Mouse (Mus musculus): Measurements from ENCODE around the gene Rps6kb2. TPM values are rescaled to one million over a fixed set of nuclear protein-coding genes. Genes with fewer than 3 reads are reported as not detected.

Rps6kb2 gene
- polyA plus RNA-seq, 1 experiment from 2014 or later: 57.0 TPM

DNA sequence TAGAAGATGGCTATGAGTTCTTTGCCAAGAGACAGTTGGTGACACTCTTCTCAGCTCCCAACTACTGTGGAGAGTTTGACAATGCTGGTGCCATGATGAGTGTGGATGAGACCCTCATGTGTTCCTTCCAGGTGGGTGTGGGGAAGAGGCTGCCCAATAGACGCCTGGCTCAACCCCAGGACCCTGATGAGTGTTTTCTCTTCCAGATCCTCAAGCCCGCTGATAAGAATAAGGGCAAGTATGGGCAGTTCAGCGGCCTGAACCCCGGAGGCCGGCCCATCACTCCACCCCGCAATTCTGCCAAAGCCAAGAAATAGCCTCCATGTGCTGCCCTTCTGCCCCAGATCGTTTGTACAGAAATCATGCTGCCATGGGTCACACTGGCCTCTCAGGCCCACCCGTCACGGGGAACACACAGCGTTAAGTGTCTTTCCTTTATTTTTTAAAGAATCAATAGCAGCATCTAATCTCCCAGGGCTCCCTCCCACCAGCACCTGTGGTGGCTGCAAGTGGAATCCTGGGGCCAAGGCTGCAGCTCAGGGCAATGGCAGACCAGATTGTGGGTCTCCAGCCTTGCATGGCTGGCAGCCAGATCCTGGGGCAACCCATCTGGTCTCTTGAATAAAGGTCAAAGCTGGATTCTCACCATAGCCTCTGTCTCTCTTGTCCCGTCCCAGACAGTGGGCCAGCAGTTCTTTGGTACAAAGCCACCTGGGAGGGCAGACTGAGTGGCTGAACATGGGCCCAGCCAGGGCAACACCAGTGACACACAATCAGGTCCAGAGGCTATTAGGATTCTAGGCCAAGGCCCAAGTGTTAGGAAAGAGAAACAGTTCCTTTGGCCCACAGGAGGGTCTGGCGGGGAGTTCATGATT lies 31.9 kb upstream of the Rps6kb2 start:
- Histone ChIP-seq H3K4me1 (peaks cover 60% of the 10 kb centered on the region), H3K27ac (no peak overlapping the region), H3K4me3 (peak overlapping the region; percentile 12; the same call in 1 of the 2 replicates), H3K9me3 (no peaks in the 10 kb centered on the region), H3K27me3 (ENCODE audit: insufficient read depth, poor library complexity, severe bottlenecking) (no peaks in the 10 kb centered on the region), H3K36me3 (peaks cover 68% of the 10 kb centered on the region)
- no peak for DNase-seq (ENCODE audit: low spot score)
- 77% methylated on average over 12 of the region's 12 CpGs for WGBS

DNA sequence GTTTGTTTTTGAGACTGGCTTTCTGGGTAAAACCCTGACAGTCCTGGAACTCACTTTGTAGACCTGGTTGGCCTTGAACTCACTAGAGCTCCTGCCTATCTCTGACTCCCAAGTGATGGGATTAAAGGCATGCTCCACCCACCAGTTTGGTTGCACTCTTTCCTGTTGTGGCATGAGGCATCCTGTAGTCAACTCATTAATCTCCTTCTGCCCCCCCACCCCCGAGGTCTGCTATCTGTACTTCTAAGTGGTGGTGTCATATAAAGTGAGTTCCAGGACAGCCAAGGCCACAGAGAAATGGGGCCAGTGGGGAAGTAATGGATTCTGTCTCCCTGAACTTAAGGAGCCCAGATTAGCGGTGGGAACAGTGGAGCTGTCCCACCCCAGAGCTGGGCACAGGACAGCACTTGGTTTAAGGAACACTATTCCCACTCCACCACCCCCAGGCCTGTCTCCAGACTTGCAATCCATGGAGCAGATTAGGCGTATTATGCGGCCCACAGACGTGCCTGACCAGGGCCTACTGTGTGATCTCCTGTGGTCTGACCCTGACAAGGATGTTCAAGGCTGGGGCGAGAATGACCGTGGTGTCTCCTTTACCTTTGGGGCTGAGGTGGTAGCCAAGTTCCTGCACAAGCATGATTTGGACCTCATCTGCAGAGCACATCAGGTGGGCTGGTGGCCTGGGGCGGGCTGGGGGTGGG lies 31.0 kb upstream of the Rps6kb2 start:
- Histone ChIP-seq H3K27me3 (ENCODE audit: insufficient read depth, poor library complexity, severe bottlenecking) (0 out of 2 replicates have a peak, but pooled peaks cover 1% of the 10 kb centered on the region), H3K9me3 (no peaks in the 10 kb centered on the region), H3K36me3 (peaks cover 60% of the 10 kb centered on the region), H3K4me3 (peak overlapping the region; percentile 83), H3K4me1 (peaks cover 54% of the 10 kb centered on the region), H3K27ac (no peak overlapping the region; the same call in 1 of the 2 replicates)
- WGBS: 77% methylated on average over 8 of the region's 8 CpGs
- no peak for DNase-seq (ENCODE audit: low spot score)

DNA sequence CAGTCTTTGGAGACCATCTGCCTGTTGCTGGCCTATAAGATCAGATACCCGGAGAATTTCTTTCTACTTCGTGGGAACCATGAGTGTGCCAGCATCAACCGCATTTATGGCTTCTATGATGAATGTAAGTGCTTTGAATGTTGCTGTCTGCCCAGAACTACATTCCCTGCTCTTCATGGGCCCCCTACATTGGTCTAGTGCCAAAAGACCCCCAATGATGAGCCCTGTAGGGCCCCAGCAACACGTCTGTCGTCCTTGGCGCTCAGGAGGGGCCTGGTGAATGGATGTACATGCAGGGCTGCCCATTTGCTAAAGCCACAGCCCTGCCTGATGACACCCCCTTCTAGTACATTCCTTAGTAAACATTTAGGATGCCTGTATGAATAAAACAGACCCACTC lies 30.0 kb upstream of the Rps6kb2 start:
- H3K4me1 ChIP-seq: peaks cover 50% of the 10 kb centered on the region
- 67% methylated on average over 6 of the region's 6 CpGs for WGBS
- peak overlapping the region; percentile 99 for H3K27ac ChIP-seq

DNA sequence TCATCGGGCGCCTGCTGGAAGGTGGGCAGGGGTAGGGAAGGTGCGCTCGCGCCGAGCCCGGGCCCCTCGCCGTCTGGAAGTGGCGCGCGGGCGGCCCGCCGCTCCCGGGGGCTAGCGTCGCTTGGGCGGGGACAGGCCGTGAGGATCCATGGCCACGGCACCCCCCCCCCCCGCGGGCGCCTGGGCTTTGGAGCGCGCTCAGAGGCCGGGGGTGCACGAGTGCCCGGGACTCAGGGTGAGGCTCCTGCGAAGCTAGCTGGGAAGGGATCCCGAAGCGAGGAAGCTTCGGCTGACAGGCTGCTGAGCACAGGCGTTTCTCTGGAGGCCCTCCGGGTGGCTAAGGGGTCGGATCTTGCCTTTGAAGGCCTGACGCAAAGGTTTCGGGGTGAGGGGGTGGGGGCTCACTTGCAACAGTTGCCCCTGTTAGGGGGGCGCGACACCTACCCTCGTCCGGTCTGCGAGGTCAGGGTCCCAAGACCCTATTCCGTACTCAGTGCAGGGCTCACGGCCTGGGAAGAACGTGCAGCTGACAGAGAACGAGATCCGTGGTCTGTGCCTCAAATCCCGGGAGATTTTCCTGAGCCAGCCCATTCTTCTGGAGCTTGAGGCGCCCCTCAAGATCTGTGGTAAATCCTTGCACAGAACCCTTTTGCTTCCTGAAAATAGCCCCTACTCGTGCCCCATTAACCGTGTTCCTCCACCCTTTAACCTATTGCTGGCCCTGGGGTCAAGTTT lies 29.3 kb upstream of the Rps6kb2 start:
- no peak for DNase-seq (ENCODE audit: low spot score)
- Histone ChIP-seq H3K27me3 (ENCODE audit: insufficient read depth, poor library complexity, severe bottlenecking) (0 out of 2 replicates have a peak, but pooled peaks cover 3% of the 10 kb centered on the region), H3K36me3 (peaks cover 43% of the 10 kb centered on the region), H3K4me1 (peaks cover 57% of the 10 kb centered on the region), H3K27ac (peak overlapping the region; percentile 99), H3K9me3 (no peaks in the 10 kb centered on the region), H3K4me3 (peak overlapping the region; percentile 83)
- WGBS: 1% methylated on average over 52 of the region's 52 CpGs

More for the DNA sequence above, 30.0 kb upstream of the Rps6kb2 start:
- Histone ChIP-seq H3K27me3 (ENCODE audit: insufficient read depth, poor library complexity, severe bottlenecking) (0 out of 2 replicates have a peak, but pooled peaks cover 3% of the 10 kb centered on the region), H3K9me3 (no peaks in the 10 kb centered on the region), H3K4me3 (peak overlapping the region; percentile 83), H3K36me3 (peaks cover 50% of the 10 kb centered on the region)
- DNase-seq (ENCODE audit: low spot score): no peak

DNA sequence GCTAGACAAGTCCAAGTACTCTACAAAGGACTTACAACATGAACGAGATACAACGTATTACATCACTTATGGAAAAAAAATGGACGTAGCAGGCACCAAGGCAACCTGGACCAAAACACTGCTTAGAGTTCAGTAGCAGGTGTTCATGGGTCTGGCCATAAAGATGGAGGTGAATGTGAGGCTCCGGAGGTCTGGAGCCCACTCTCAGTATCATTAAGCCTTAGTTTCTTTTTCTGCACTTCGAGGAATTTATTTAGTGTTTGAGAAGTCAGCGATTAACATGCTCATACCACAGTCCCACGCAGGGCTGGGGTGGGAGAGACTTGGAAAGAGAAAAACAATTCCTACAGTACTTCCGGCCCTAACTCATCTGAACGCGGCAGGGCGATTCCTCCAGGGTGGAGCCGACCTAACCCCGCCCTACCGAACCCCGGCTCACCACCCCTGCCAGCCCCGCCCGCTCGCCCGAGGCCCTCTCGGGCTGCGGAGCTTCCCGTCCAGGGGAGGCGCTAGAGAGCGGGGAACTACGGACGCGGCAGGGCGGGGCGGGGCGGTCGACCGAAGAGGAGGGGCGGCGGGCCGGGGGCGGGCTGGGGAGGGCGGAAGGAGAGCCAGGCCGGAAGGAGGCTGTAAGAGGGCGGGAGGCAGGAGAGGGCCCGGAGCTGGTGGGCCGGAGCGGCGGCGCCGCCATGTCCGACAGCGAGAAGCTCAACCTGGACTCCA lies 28.5 kb upstream of the Rps6kb2 start, which contains the start of gene Ppp1ca:
Gene Ppp1ca (plus strand): TSS at position 538 of the 723 bp plus-strand sequence.
- 0 out of 2 replicates have a peak, but pooled peaks cover 3% of the 10 kb centered on the region for H3K27me3 ChIP-seq (ENCODE audit: insufficient read depth, poor library complexity, severe bottlenecking)
- peaks cover 36% of the 10 kb centered on the region for H3K36me3 ChIP-seq
- 6% methylated on average over 45 of the region's 47 CpGs for WGBS
- no peaks in the 10 kb centered on the region for H3K9me3 ChIP-seq
- H3K4me1 ChIP-seq: peaks cover 54% of the 10 kb centered on the region
- H3K27ac ChIP-seq: peak within 1 kb of the TSS; percentile 99
- H3K4me3 ChIP-seq: peak within 1 kb of the TSS; percentile 83
- DNase-seq (ENCODE audit: low spot score): peak; percentile 98

DNA sequence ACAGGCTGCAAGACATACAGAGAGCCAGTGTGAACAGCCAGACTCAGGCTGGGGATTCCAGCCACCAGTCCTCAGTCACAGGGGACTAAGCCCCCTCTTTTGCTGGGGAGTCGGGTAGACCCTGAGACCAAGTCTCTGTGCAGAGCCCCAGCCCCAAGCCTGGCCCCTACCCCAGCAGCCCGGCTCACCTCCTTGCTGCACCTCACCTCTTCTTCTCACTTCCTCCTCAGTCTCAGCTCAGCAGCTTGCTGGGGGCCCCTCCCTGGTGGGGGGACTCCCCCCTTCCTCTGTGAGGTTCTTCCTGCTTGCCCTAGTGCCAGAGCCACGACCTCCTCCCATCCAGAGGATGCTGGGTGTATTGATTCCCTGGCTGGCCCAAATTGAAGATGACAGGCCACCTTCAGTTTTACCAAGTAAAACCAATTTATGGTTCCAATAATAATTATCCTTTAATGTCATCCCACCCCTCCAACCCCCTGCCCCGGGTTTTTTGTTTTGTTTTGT lies 27.7 kb upstream of the Rps6kb2 start, which contains the start of gene Tbc1d10c:
Gene Tbc1d10c (minus strand): TSS at position 454 of the 504 bp plus-strand sequence.
- WGBS: 57% methylated on average over 4 of the region's 4 CpGs
- Histone ChIP-seq H3K27ac (peak within 1 kb of the TSS; percentile 99), H3K36me3 (peaks cover 28% of the 10 kb centered on the region), H3K4me3 (peak within 1 kb of the TSS; percentile 83), H3K4me1 (peaks cover 50% of the 10 kb centered on the region), H3K9me3 (no peaks in the 10 kb centered on the region), H3K27me3 (ENCODE audit: insufficient read depth, poor library complexity, severe bottlenecking) (0 out of 2 replicates have a peak, but pooled peaks cover 3% of the 10 kb centered on the region)
- no peak for DNase-seq (ENCODE audit: low spot score)

DNA sequence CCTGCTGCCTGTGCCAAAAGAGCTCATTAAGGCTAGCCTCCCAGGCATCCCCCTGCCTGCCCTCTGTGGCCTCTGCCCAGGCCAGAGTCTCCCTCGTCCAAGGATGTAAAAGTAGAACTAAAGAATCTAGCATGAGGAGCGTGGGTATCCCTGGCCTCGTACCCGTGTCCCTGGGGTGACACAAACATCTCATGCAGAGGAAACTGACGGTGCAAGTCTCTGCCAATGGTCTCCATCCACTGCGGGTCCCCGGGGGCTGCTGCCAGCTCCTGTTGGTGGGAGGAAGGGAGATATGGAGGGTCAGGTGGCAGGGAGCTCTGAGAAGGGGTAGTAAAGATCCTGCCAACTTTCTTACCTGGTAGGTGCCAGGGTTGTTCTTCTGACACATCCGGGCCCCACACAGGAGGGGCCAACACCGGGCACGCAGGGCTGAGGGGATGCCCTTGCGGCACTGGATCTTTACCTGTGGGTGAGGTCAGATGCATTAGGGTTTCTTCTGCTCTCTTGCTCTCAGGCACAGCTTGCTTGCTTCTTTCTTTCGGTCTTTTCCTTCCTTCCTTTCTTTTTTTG lies 26.0 kb upstream of the Rps6kb2 start:
- Histone ChIP-seq H3K9me3 (no peaks in the 10 kb centered on the region), H3K27me3 (ENCODE audit: insufficient read depth, poor library complexity, severe bottlenecking) (0 out of 2 replicates have a peak, but pooled peaks cover 3% of the 10 kb centered on the region), H3K36me3 (peaks cover 11% of the 10 kb centered on the region), H3K4me3 (no peak overlapping the region), H3K27ac (no peak overlapping the region), H3K4me1 (peaks cover 56% of the 10 kb centered on the region)
- WGBS: 83% methylated on average over 12 of the region's 12 CpGs
- no peak for DNase-seq (ENCODE audit: low spot score)

DNA sequence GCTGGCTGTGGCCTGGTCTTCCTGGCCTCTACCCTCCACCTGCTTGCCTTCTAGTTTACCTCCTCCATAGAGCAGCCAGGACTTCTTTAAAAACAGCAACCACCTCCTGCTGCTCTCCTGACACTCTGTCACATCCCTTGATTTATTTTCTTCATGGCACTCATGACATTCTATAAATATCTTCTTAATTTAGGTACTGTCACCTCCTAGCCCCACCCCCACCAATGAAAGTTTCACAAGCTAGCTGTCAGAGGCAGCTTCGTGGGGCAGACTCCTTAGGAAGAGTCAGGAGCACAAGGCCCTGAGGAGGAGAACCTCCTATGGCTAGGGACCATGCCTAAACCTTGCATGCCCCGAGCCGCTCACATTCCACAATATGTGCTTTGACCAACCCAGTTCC lies 24.1 kb upstream of the Rps6kb2 start:
- H3K9me3 ChIP-seq: no peaks in the 10 kb centered on the region
- H3K4me1 ChIP-seq: peaks cover 49% of the 10 kb centered on the region
- 65% methylated on average over 3 of the region's 3 CpGs for WGBS
- no peak for DNase-seq (ENCODE audit: low spot score)
- peak overlapping the region; percentile 25; the same call in 1 of the 2 replicates for H3K27ac ChIP-seq
- no peak overlapping the region for H3K4me3 ChIP-seq
- H3K36me3 ChIP-seq: no peaks in the 10 kb centered on the region
- 0 out of 2 replicates have a peak, but pooled peaks cover 6% of the 10 kb centered on the region for H3K27me3 ChIP-seq (ENCODE audit: insufficient read depth, poor library complexity, severe bottlenecking)

DNA sequence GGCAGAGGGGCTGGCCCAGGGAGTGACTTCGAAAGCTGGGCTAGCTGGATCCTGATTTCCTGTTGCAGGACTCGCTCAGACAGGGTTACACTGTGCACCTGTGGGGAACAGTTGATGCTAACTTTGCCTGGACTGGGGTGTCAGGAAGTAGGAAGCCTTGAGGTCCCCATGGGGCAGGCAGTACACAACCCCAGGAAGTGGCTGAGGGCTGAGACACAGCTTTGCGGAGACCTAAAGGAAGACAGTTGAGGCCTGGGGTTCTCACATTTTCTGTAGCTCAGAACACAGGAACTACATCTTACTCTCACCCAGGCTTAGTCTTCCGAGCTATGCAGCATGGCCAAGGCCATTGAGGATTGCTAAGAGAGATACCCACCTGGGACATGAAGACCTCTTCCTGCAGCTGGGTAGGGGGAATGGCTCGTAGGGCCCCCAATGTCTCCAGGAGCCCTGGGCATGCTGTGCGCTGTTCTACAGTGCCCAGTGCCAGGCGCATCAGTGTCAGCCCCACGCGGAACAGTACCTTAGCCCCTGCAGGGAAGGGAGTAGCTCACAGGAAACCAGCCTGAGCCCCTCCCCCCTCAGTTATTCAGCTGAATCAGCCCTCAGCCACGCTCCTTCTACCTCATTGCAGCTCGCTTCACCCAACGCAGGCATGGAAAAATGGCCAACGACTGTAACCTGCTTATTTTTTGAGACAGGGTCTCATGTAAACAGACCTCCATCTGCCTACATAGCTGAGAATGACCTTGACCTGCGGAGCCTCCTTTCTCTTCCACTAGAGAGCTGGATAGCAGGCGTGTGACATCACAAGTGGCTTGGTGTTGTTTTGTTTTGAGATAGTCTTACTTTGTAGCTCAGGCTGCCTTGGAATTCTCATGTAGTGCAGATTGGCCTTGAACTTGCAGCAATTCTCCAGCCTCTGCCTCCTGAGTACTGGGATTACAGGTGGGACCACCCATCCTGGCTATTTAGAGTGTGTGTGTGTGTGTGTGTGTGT lies 22.1 kb upstream of the Rps6kb2 start:
- H3K27ac ChIP-seq: peak overlapping the region; percentile 77
- H3K9me3 ChIP-seq: no peaks in the 10 kb centered on the region
- H3K4me3 ChIP-seq: no peak overlapping the region
- DNase-seq (ENCODE audit: low spot score): no peak
- no peaks in the 10 kb centered on the region for H3K36me3 ChIP-seq
- WGBS: 45% methylated on average over 15 of the region's 15 CpGs
- H3K27me3 ChIP-seq (ENCODE audit: insufficient read depth, poor library complexity, severe bottlenecking): 0 out of 2 replicates have a peak, but pooled peaks cover 6% of the 10 kb centered on the region
- peaks cover 41% of the 10 kb centered on the region for H3K4me1 ChIP-seq

DNA sequence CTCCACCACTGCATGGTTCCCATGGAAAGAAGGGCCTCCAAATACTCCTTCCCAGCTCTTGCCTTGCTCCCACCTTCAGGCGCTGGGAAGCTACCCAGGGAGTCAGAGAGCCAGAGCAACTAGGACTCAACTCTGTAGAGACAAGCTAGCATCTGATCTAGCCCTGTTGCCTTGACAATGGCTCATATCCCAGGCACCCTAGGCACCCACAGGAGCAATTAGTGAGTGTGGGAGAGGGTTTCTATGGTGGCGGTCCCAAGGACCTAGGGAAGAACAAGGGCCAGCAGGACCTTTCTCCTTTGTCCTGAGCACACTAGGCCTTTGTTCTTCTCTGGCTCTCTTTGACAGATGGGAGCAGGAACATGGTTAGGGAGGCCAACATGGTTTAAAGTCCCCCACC lies 20.5 kb upstream of the Rps6kb2 start:
- Histone ChIP-seq H3K9me3 (no peaks in the 10 kb centered on the region), H3K27ac (no peak overlapping the region), H3K4me3 (no peak overlapping the region), H3K36me3 (no peaks in the 10 kb centered on the region), H3K4me1 (peaks cover 41% of the 10 kb centered on the region), H3K27me3 (ENCODE audit: insufficient read depth, poor library complexity, severe bottlenecking) (0 out of 2 replicates have a peak, but pooled peaks cover 3% of the 10 kb centered on the region)
- WGBS: 74% methylated on average over 2 of the region's 2 CpGs
- no peak for DNase-seq (ENCODE audit: low spot score)

All from heart, embryonic 10.5 days (tissue).